Mouse (Mus musculus): ENCODE results near the gene Adar. TPM values are rescaled to one million over a fixed set of nuclear protein-coding genes. Genes with fewer than 3 reads are reported as not detected.

Adar gene
- 111 and 118 TPM in 2 replicates for polyA plus RNA-seq (2012; rRNA removed)

- peak within 1 kb of the TSS; percentile 86 for H3K27ac ChIP-seq (ENCODE audit: insufficient read depth, low read length)
- TF ChIP-seq POLR2A (IDR thresholded peaks at IDR 0.05; ENCODE audit: extremely low read depth, insufficient read depth, low read length) (peak; percentile 95), CTCF (IDR thresholded peaks at IDR 0.05; ENCODE audit: extremely low read depth, insufficient read depth, low read length) (peak; percentile 47; the same call in 1 of the 2 replicates)
- peaks cover 5% of the 10 kb centered on the region; the same call in 1 of the 2 replicates for H3K4me1 ChIP-seq (ENCODE audit: control insufficient read depth, insufficient read depth, low read length)
- H3K4me3 ChIP-seq (ENCODE audit: insufficient read depth, low read length) = peak within 1 kb of the TSS; percentile 85
Measured at GRCm38 (mm10) chr3:89714359-89715206, at the start of gene Adar. Adar (plus strand) TSS chr3:89715022.

GRCm38 (mm10) chr3:89667131-89667530 is 47.7 kb upstream of the Adar start:
- no peak for TF ChIP-seq CTCF (IDR thresholded peaks at IDR 0.05; ENCODE audit: extremely low read depth, insufficient read depth, low read length)
- no peak for TF ChIP-seq POLR2A (IDR thresholded peaks at IDR 0.05; ENCODE audit: extremely low read depth, insufficient read depth, low read length)
- no peak overlapping the region for H3K27ac ChIP-seq (ENCODE audit: insufficient read depth, low read length)

GRCm38 (mm10) chr3:89671334-89671733 is 43.5 kb upstream of the Adar start:
- Histone ChIP-seq H3K4me1 (ENCODE audit: control insufficient read depth, insufficient read depth, low read length) (no peaks in the 10 kb centered on the region), H3K4me3 (ENCODE audit: insufficient read depth, low read length) (no peak overlapping the region), H3K27ac (ENCODE audit: insufficient read depth, low read length) (no peak overlapping the region)
- TF ChIP-seq CTCF (IDR thresholded peaks at IDR 0.05; ENCODE audit: extremely low read depth, insufficient read depth, low read length) = no peak

More at GRCm38 (mm10) chr3:89667131-89667530, 47.7 kb upstream of the Adar start:
- no peaks in the 10 kb centered on the region for H3K4me1 ChIP-seq (ENCODE audit: control insufficient read depth, insufficient read depth, low read length)
- H3K4me3 ChIP-seq (ENCODE audit: insufficient read depth, low read length) = no peak overlapping the region

- Histone ChIP-seq H3K4me3 (ENCODE audit: insufficient read depth, low read length) (no peak overlapping the region), H3K4me1 (ENCODE audit: control insufficient read depth, insufficient read depth, low read length) (no peaks in the 10 kb centered on the region), H3K27ac (ENCODE audit: insufficient read depth, low read length) (no peak overlapping the region)
- TF ChIP-seq POLR2A (IDR thresholded peaks at IDR 0.05; ENCODE audit: extremely low read depth, insufficient read depth, low read length) (no peak), CTCF (IDR thresholded peaks at IDR 0.05; ENCODE audit: extremely low read depth, insufficient read depth, low read length) (no peak)
Measured at GRCm38 (mm10) chr3:89672573-89673317, 42.1 kb upstream of the Adar start.

GRCm38 (mm10) chr3:89677617-89678016 is 37.2 kb upstream of the Adar start:
- TF ChIP-seq CTCF (IDR thresholded peaks at IDR 0.05; ENCODE audit: extremely low read depth, insufficient read depth, low read length) = no peak
- no peak for TF ChIP-seq POLR2A (IDR thresholded peaks at IDR 0.05; ENCODE audit: extremely low read depth, insufficient read depth, low read length)
- H3K27ac ChIP-seq (ENCODE audit: insufficient read depth, low read length) = no peak overlapping the region

GRCm38 (mm10) chr3:89686031-89686430 is 28.8 kb upstream of the Adar start:
- Histone ChIP-seq H3K4me3 (ENCODE audit: insufficient read depth, low read length) (no peak overlapping the region), H3K4me1 (ENCODE audit: control insufficient read depth, insufficient read depth, low read length) (no peaks in the 10 kb centered on the region), H3K27ac (ENCODE audit: insufficient read depth, low read length) (no peak overlapping the region)
- TF ChIP-seq POLR2A (IDR thresholded peaks at IDR 0.05; ENCODE audit: extremely low read depth, insufficient read depth, low read length) (no peak), CTCF (IDR thresholded peaks at IDR 0.05; ENCODE audit: extremely low read depth, insufficient read depth, low read length) (no peak)

More at GRCm38 (mm10) chr3:89677617-89678016, 37.2 kb upstream of the Adar start:
- Histone ChIP-seq H3K4me1 (ENCODE audit: control insufficient read depth, insufficient read depth, low read length) (no peaks in the 10 kb centered on the region), H3K4me3 (ENCODE audit: insufficient read depth, low read length) (no peak overlapping the region)

GRCm38 (mm10) chr3:89688694-89689581 is 25.9 kb upstream of the Adar start:
- Histone ChIP-seq H3K4me1 (ENCODE audit: control insufficient read depth, insufficient read depth, low read length) (no peaks in the 10 kb centered on the region), H3K27ac (ENCODE audit: insufficient read depth, low read length) (no peak overlapping the region), H3K4me3 (ENCODE audit: insufficient read depth, low read length) (peak overlapping the region; percentile 35)
- TF ChIP-seq POLR2A (IDR thresholded peaks at IDR 0.05; ENCODE audit: extremely low read depth, insufficient read depth, low read length) (no peak), CTCF (IDR thresholded peaks at IDR 0.05; ENCODE audit: extremely low read depth, insufficient read depth, low read length) (peak; percentile 93)

- Histone ChIP-seq H3K4me1 (ENCODE audit: control insufficient read depth, insufficient read depth, low read length) (no peaks in the 10 kb centered on the region), H3K4me3 (ENCODE audit: insufficient read depth, low read length) (no peak overlapping the region), H3K27ac (ENCODE audit: insufficient read depth, low read length) (no peak overlapping the region)
- TF ChIP-seq CTCF (IDR thresholded peaks at IDR 0.05; ENCODE audit: extremely low read depth, insufficient read depth, low read length) = no peak
- no peak for TF ChIP-seq POLR2A (IDR thresholded peaks at IDR 0.05; ENCODE audit: extremely low read depth, insufficient read depth, low read length)
Measured at GRCm38 (mm10) chr3:89691776-89692175, 23.0 kb upstream of the Adar start.

All from cortical plate, adult 2 months (tissue).